Mouse (Mus musculus) embryonic facial prominence, embryonic 10.5 days (tissue): ENCODE data around the gene Cxcl5. TPM values are rescaled to one million over a fixed set of nuclear protein-coding genes. Genes with fewer than 3 reads are reported as not detected.

ENCODE experiments used
- DNase-seq: peaks from one replicate; pipeline ENCODE4 v3.0.0-alpha.2; 2017; ENCODE audit warnings: low spot score
- H3K27ac ChIP-seq: fragments of 300-500 bp; sonication (generic); replicated peaks from 2 replicates; pipeline ENCODE4 v1.5.1; 2016; ENCODE audit warnings: mild to moderate bottlenecking
- H3K27me3 ChIP-seq: fragments of 300-500 bp; sonication (generic); replicated peaks from 2 replicates; pipeline ENCODE4 v1.6.1; 2016; ENCODE audit warnings: low read depth, mild to moderate bottlenecking; ENCODE audit not compliant: poor library complexity, severe bottlenecking
- H3K36me3 ChIP-seq: fragments of 300-500 bp; sonication (generic); replicated peaks from 2 replicates; pipeline ENCODE4 v1.6.1; 2016; ENCODE audit warnings: mild to moderate bottlenecking, moderate library complexity
- H3K4me1 ChIP-seq: fragments of 300-500 bp; sonication (generic); 2 replicates; pipeline ENCODE4 v1.6.1; 2016
- H3K4me3 ChIP-seq: fragments of 300-500 bp; sonication (generic); 2 replicates; pipeline ENCODE4 v1.5.1; 2016; ENCODE audit warnings: mild to moderate bottlenecking, moderate library complexity
- H3K9me3 ChIP-seq: fragments of 300-500 bp; sonication (generic); 2 replicates; pipeline ENCODE4 v1.6.1; 2016; ENCODE audit warnings: mild to moderate bottlenecking
- WGBS: fragments of 180-500 bp; shearing (Covaris S2); methylation state at CpG from one replicate; pipeline ENCODE4 v1.1.7; 2016; 5-methylcytosine and 5-hydroxymethylcytosine counted together
- polyA plus RNA-seq: library from polyadenylated mRNA; unstranded; fragments of >200 nt; fragmentation: Nextera tagmentation; extraction: Ambion mirVana; gene quantifications from 2 replicates; pipeline ENCODE4 v1.2.1, GENCODE M21; 2016

Cxcl5 gene
- polyA plus RNA-seq, 1 experiment from 2014 or later = 0.37 TPM

DNA sequence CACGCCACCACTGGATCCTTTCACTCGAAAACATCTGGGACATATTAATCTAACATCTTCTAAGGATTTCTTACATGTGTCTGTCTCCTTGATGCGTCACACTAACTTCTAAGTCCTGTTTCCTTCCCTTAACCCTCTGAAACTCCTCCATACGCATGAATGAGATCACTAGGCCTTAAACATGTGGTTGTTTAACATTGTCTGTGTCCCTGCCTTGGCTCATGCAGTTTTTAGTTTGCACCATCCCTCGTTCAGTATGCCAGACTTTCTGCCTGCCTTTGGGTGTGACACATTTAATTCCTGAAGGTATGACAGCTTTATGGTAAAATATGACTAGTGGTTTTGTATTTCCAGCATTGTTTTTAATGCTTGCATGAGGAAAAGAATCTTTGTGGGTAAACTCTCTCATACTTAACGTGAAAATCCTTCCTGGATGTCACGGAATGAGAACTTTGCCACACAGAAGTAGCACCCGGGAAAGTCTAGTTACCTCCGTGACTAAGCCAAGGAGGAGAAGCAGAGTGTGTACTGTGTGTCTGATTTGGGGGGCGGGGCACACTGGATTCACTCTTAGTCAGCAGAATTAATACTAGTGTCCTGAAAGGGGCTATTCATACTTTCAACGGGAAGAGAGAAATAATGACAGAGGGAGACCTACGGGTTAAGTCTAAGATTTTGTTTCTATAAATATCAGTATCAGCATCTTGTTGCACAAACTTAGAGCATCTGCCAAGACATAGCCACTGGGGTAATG, 4.9 kb downstream of the Cxcl5 start:
- 75% methylated on average over 12 of the region's 12 CpGs for WGBS
- H3K27me3 ChIP-seq = peaks cover 22% of the 10 kb centered on the region
- no peak overlapping the region for H3K4me3 ChIP-seq
- peaks cover 6% of the 10 kb centered on the region for H3K4me1 ChIP-seq
- no peaks in the 10 kb centered on the region for H3K36me3 ChIP-seq
- no peak overlapping the region for H3K27ac ChIP-seq
- no peaks in the 10 kb centered on the region for H3K9me3 ChIP-seq
- DNase-seq = no peak

DNA sequence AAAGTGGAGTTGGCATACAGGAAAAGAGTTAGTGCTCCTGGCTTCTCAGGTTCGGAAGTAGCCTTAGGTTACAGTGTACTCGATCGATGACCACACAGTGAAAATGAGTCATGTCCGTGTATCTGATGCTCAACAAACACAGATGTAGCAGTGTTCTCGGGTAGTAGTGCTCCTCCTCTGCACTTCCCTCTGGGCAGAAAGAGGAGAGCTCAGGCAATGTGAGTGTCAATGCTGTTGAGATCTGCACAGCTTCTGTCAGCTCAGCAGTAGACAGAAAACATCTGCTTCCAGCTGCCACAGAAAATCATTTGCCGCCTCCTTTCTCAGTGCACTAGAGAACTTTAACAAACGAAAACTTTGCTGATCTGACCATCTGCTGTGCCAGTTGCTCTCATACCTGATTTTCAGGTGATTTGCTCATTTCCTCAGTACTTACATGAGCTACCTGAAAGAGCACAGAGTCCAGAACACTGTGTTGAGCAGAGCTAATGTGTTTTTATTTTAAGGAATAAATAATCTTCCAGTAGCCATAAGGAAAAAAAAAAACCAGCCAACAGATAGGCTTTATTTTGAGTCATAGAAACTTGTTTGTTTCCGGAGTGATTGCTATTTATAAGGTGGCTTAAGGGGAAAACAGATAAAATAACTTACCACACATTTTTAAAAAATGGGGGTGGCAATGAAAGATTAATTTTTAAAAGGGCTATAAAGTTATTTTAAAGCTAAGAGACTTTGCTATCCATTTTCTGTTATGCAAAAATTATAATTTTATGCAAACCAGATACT, 6.9 kb downstream of the Cxcl5 start:
- Histone ChIP-seq H3K27ac (no peak overlapping the region), H3K9me3 (no peaks in the 10 kb centered on the region), H3K36me3 (no peaks in the 10 kb centered on the region), H3K27me3 (peaks cover 7% of the 10 kb centered on the region; the same call in 1 of the 2 replicates), H3K4me3 (no peak overlapping the region), H3K4me1 (no peaks in the 10 kb centered on the region)
- WGBS = 73% methylated on average over 8 of the region's 8 CpGs
- no peak for DNase-seq

DNA sequence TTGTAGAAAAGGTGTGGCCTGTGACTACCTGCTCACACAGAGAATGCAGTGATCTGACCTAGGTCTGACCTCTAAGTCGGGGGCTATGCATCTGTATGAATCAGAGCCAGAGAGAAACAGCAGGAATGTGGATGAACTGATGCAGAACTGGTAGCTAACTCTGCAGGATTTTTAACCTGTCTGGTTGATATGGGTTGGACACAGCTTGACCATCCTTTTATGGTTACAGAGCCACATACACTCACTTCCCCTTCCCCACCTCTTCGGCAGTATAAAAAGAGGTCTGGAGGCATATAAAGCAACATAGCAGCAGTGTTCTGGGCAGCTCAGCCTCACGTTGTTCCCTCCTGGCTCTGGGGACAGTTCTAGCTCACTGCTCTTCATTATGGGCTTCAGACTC, 9.1 kb downstream of the Cxcl5 start, which contains the start of gene Ppbp:
TSS of gene Ppbp (plus strand) at position 301 of the 400 bp plus-strand sequence.
- H3K36me3 ChIP-seq = no peaks in the 10 kb centered on the region
- H3K4me3 ChIP-seq = no peak within 1 kb of the TSS
- WGBS = 66% methylated on average over 3 of the region's 3 CpGs
- H3K9me3 ChIP-seq = no peaks in the 10 kb centered on the region
- H3K27ac ChIP-seq = no peak within 1 kb of the TSS
- DNase-seq = no peak
- no peaks in the 10 kb centered on the region for H3K4me1 ChIP-seq
- H3K27me3 ChIP-seq = no peaks in the 10 kb centered on the region

DNA sequence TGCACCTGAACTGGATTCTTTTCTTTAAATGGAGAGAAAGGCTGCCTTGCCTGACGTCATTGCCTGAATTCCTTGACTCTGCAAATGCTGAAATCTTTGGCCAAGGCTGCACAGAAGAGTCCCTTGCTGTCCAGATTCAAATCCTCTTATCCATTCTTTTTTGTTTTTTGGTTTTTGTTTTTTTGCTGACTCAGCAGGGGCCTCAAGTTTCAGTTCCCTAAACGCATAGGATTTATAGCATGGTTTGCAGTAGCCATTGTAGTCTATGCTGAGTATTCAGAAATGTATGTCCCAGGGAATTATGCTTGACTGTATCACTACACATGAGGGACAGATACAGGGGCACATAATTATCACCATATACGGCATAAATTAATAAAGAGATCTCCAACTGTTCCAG, 12.2 kb downstream of the Cxcl5 start:
- DNase-seq = no peak
- Histone ChIP-seq H3K4me1 (no peaks in the 10 kb centered on the region), H3K4me3 (no peak overlapping the region), H3K27me3 (no peaks in the 10 kb centered on the region), H3K9me3 (no peaks in the 10 kb centered on the region), H3K36me3 (no peaks in the 10 kb centered on the region), H3K27ac (no peak overlapping the region)
- WGBS = 82% methylated on average over 3 of the region's 3 CpGs

DNA sequence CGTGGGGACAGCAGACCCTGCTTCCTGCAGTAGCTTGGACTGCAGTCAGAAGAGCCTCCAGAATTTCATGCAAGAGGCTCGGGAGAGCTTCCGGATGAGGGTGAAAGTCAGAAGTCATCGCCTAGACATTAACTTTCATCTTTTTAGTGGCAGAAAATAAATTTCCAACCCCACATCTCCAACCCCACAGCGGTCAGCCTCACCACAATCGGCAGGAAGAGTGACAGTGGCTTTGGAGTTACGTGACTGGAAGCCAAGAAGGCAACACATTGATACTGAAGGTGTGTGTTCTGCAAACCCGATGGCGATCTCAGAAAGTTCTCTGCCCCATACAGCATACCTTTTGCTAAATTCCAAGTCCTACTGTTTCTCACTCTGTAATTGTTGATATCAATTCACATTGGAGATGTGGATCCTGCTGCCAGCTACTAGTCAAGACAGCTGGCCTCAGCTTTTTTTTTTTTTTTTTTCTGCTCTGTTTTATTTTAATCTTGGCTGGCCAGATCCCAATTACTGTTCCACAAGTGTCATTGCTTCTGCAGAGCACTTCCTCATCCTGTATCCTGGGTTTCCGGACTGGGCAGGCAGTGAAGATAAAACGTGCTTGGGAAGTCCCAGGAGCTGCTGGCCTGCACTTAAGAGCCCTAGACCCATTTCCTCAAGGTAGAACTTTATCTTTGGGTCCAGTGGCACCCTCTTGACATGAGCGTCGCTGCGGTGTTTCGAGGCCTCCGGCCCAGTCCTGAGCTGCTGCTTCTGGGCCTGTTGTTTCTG, 12.9 kb downstream of the Cxcl5 start, which contains the start of gene Pf4:
TSS of gene Pf4 (plus strand) at position 556 of the 774 bp plus-strand sequence.
- no peak within 1 kb of the TSS for H3K4me3 ChIP-seq
- H3K36me3 ChIP-seq = no peaks in the 10 kb centered on the region
- H3K27ac ChIP-seq = no peak within 1 kb of the TSS
- no peak for DNase-seq
- H3K4me1 ChIP-seq = no peaks in the 10 kb centered on the region
- H3K27me3 ChIP-seq = no peaks in the 10 kb centered on the region
- H3K9me3 ChIP-seq = no peaks in the 10 kb centered on the region
- 88% methylated on average over 16 of the region's 16 CpGs for WGBS

DNA sequence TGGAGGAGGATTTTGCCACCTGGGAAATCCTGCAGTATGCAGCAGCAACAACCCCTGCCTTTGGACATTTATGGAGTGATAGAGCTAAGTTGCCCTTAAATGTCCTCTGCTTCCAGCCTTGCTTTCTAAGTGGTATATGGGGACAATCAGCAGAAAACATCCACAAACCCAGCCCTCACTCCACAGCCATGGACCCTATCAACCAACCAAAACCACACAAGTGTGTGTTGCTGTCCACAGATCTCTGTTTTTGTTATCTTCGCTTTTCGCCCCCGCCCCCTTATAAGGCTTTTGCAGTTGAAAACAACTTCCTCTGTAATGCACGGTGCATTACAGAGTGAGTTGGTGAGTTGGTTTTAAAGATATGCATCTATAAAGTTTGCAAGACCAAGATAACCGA, 16.4 kb downstream of the Cxcl5 start:
- no peaks in the 10 kb centered on the region for H3K36me3 ChIP-seq

DNA sequence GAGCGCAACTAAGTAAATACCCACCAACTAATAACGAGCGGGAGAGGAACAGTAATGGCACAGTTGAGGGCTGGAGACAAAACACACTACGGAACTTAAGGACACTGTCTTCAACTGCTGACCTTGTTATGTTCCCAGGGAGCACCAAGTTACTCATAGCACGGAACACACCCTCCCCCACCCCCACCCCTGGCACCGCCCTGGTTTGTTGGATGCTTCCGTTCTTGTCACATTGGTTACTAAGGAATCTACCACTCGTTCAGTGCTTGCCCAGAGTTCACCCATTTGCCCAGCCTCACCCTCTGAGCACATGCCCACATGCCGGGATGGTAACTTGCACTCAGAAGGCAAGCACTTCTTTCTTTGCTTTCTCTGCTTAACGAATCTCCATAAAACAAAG, 18.5 kb downstream of the Cxcl5 start:
- Histone ChIP-seq H3K9me3 (no peaks in the 10 kb centered on the region), H3K27me3 (no peaks in the 10 kb centered on the region), H3K4me3 (no peak overlapping the region), H3K36me3 (no peaks in the 10 kb centered on the region), H3K27ac (no peak overlapping the region), H3K4me1 (no peaks in the 10 kb centered on the region)
- DNase-seq = no peak
- 80% methylated on average over 10 of the region's 10 CpGs for WGBS

More for the DNA sequence above, 16.4 kb downstream of the Cxcl5 start:
- H3K9me3 ChIP-seq = no peaks in the 10 kb centered on the region
- no peaks in the 10 kb centered on the region for H3K4me1 ChIP-seq
- H3K27me3 ChIP-seq = no peaks in the 10 kb centered on the region
- H3K27ac ChIP-seq = no peak overlapping the region
- 91% methylated on average over 5 of the region's 5 CpGs for WGBS
- DNase-seq = no peak
- H3K4me3 ChIP-seq = no peak overlapping the region

DNA sequence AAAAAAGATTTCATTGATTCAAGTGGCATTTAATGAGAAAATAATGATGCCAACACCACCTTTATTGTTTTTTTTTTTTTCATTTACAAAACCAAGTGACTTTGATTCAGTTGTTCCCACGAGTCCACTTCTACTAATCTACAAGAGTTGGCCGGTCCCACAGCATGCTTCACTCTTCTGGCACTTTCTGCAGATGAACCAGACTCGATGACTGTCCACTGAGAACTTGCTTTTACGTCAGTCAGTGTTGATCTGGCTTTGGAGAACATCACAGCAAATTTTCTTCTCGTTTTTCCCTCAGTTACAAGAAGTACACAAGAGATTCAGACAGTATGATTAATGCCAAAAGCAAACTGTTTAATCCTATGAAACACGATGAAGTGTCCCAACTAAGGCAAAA, 19.7 kb downstream of the Cxcl5 start:
- WGBS = 88% methylated on average over 6 of the region's 6 CpGs
- Histone ChIP-seq H3K4me3 (no peak overlapping the region), H3K27ac (no peak overlapping the region), H3K36me3 (no peaks in the 10 kb centered on the region), H3K4me1 (no peaks in the 10 kb centered on the region), H3K9me3 (no peaks in the 10 kb centered on the region), H3K27me3 (no peaks in the 10 kb centered on the region)
- DNase-seq = no peak

DNA sequence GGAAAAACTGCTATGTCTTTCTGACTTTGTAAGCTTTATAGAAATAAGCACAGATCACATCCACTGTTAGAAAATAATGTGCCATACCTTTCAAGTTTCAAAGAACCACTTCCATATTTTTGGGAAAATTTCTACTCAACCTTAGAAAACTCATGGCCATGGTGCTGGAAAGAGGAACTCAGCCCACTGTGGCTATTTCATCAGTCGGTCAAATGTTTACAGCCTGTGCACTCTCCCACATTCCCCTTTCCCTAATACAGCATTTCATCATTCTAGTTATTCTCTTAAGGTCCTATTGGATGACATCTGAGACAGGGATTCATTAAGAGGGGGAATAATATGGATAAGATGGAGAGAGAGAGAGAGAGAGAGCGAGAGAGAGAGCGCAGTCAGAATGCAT, 24.5 kb downstream of the Cxcl5 start:
- no peak overlapping the region for H3K4me3 ChIP-seq
- no peaks in the 10 kb centered on the region for H3K36me3 ChIP-seq
- DNase-seq = no peak
- no peak overlapping the region for H3K27ac ChIP-seq
- H3K27me3 ChIP-seq = peaks cover 7% of the 10 kb centered on the region
- WGBS = 87% methylated on average over 3 of the region's 3 CpGs
- peaks cover 8% of the 10 kb centered on the region for H3K4me1 ChIP-seq
- H3K9me3 ChIP-seq = no peaks in the 10 kb centered on the region

DNA sequence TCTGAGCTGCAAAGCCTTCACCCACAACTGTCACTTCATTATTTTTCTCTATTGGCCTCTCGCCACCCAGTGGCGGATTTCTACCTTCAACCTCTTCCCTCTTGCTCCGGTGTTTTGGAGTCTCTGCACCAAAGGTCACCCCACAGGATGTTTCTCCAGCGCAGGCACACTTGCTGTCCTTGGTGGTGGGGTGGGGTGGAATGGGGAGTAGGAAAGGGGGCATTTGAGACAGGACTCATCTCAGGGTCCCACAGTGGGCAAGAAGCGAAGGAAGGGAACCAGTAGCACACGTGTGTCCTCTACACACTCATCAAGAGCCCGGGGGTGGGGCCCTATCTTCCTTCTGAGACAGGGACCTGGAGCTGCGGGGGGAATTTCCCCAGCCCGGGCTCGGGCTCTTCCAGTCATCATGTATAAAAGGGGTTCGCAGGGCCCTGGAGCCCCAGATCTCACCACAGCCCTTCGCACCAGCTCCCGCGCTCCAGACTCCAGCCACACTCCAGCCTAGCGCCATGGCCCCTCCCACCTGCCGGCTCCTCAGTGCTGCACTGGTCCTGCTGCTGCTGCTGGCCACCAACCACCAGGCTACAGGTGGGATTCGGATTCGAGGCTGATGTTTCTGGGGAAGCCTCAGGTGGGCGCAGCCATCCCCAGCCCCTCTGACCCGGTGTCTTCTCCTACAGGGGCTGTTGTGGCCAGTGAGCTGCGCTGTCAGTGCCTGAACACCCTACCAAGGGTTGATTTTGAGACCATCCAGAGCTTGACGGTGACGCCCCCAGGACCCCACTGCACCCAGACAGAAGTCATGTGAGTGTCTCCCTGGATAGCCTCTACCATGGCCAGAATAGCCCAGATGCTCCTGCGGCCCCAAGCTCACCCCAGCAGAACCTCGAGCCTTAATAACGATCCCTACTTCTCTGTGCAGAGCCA, 26.8 kb downstream of the Cxcl5 start, which contains the start of gene Cxcl3:
TSS of gene Cxcl3 (plus strand) at position 445 of the 930 bp plus-strand sequence.
- peak; percentile 54 for DNase-seq

DNA sequence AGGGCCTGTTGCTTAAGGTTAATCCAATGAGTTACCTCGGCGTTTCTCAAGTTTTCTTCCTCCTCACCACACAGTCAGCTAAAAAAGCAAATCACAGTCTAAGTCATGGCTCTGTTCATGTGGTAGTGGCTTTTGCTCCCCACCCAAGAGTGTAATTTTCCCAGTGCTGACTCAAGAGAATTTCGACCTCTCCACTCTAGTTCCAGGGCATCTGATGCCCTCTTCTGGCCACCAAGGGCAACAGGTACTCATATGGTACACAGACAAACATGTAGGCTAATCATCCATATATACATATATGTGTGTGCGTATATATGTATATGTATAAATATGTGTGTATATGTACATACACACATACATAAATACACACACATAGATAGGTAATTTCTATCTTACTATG, 29.0 kb downstream of the Cxcl5 start:
- 78% methylated on average over 4 of the region's 4 CpGs for WGBS
- Histone ChIP-seq H3K27ac (no peak overlapping the region), H3K4me3 (no peak overlapping the region), H3K4me1 (peaks cover 8% of the 10 kb centered on the region), H3K9me3 (no peaks in the 10 kb centered on the region), H3K36me3 (no peaks in the 10 kb centered on the region), H3K27me3 (peaks cover 7% of the 10 kb centered on the region)
- no peak for DNase-seq

More for the DNA sequence above, 26.8 kb downstream of the Cxcl5 start, which contains the start of gene Cxcl3:
- Histone ChIP-seq H3K27ac (no peak within 1 kb of the TSS), H3K27me3 (peaks cover 7% of the 10 kb centered on the region), H3K4me3 (peak within 1 kb of the TSS; percentile 56), H3K4me1 (peaks cover 8% of the 10 kb centered on the region), H3K9me3 (no peaks in the 10 kb centered on the region), H3K36me3 (no peaks in the 10 kb centered on the region)
- WGBS = 14% methylated on average over 26 of the region's 26 CpGs
